Mouse (Mus musculus): ENCODE measurements at regions not wholly inside any gene's neighbourhood (a gene's known extent, or its start where the extent isn't known, plus 50 kb on each side); places are given as distances from the start of the nearest gene placed in this dataset.

GRCm38 (mm10) chr15:36929786-36930185, 77.8 kb downstream of the Zfp706 start:
- no peak for TF ChIP-seq CTCF (IDR thresholded peaks at IDR 0.05; ENCODE audit: extremely low read depth, insufficient read length, insufficient replicate concordance, low read depth, low read length)
- no peak for TF ChIP-seq POLR2A (IDR thresholded peaks at IDR 0.05; ENCODE audit: low read depth, low read length)
